Mouse (Mus musculus) right cerebral cortex, postnatal 36 days (tissue): ENCODE results near the gene Apol7b.
"Not testable (repeated sequence)": the region's sequence is repeated elsewhere in the genome, so short reads cannot be mapped to it uniquely, and the experiment has no call there.

Experiments used
- DNase-seq, 2 experiments: peaks; one replicate each; pipeline ENCODE4 v3.0.0; 2022; ENCODE audit warnings: low spot score in 2 of 2, mixed read lengths in 1 of 2

Gene Apol7b

DNA sequence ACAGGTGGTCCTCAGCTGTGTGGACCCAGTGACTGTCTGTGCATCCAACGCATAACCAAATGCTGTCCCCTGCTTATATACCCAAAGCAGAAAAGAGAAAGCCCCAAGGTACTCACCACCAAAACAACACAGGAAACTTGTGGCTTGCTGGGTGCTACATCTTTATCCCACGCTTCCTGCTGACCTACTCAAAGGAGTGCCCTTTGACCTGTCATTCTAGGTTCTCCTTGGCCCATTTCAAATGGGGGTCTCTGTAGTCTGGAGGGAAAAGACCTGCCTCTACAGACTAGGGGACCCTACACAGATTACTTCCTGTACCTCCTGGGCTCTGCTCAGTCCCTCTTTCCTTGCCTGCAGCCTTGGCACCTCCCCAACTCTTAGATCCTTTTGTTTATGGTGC lies at the start of gene Apol7b:
Apol7b (minus strand) TSS at position 101 of the 400 bp plus-strand sequence.
- DNase-seq: not testable (repeated sequence)

DNA sequence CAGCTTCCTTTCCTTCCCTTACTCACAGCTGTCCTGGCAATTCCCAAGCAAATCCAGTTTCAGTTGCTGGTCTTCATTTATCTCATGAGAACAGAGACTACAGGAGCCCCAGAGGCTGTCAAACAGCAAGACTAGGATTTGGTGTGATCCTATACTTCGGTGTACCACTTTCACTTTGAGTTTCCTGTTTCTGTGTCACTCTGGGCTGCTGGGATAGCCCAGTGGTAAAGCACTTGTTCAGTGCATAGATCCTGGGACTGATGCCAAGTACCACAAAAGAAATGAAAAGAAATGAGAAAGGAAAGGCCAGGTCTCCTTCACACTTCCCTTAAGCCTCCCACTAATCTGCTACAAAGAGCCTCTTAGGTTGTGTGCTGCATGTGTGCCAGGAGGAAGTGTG lies 47.4 kb upstream of the Apol7b start:
- not testable (repeated sequence) for DNase-seq

DNA sequence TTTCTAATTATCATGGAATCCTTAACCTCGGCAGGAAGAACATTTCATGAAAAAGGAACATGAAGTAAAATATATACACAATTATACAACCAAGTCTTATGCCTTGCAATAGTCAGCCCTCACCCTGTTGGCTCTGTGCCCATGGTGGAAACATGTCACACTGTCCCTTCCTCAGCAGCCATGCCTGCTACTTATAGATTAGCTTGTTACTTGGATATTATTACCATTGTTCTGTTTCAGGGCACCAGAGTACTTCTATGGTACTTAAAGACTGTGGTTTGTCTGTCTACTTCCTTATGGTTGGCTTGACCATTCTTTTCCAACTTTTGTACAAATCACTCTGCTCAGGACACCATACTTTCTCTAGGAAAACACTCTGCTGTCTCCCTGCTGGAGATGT lies 45.9 kb upstream of the Apol7b start:
- not testable (repeated sequence) for DNase-seq

DNA sequence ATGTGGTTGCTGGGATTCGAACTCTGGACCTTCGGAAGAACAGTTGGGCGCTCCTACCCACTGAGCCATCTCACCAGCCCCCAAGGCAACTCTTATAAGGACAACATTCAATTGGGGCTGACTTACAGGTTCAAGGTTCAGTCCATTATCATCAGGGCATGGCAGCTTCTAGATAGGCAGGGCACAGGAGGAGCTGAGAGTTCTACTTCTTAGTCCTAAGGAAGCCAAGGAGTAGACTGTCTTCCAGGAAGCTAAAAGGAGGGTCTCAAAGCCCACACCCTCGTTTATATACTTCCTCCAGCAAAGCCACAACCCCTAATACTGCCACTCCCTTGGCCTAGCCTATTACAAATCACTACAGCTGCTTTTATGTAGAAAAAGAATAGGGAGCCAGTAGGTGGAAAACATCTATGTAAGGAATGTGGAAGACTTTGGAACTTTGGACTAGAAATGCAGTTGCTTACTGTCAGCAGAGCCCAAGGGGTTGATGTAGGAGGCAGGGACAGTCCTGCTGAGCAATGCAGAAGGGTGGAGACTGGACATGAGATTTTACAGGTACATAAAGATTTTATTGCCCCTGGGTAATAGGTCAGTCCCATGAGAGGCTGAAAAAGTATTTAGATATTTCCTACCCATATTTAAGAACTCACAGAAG lies 35.0 kb upstream of the Apol7b start:
- DNase-seq: no peak

DNA sequence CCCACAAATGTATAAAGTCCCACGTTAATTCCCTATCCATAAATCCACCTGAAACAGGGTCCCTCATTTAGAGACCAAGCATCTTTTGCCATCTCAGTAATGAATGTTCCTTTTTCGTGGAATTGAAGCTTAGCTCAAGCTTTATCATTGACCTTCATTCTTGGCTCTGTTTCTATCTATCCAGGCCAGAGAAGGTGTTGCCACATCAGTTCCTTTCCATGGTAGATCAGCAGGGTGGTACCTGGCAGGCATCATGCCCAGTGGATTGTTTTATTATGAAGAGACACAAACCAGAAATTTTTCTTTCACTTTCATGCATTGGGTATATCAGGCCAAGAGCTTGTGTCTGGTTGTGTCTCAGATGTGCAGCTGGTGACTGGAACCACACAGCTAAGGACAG lies 29.4 kb upstream of the Apol7b start, which contains the start of gene Apol10a:
Apol10a (plus strand) TSS at position 355 of the 400 bp plus-strand sequence.
- not testable (repeated sequence) for DNase-seq

DNA sequence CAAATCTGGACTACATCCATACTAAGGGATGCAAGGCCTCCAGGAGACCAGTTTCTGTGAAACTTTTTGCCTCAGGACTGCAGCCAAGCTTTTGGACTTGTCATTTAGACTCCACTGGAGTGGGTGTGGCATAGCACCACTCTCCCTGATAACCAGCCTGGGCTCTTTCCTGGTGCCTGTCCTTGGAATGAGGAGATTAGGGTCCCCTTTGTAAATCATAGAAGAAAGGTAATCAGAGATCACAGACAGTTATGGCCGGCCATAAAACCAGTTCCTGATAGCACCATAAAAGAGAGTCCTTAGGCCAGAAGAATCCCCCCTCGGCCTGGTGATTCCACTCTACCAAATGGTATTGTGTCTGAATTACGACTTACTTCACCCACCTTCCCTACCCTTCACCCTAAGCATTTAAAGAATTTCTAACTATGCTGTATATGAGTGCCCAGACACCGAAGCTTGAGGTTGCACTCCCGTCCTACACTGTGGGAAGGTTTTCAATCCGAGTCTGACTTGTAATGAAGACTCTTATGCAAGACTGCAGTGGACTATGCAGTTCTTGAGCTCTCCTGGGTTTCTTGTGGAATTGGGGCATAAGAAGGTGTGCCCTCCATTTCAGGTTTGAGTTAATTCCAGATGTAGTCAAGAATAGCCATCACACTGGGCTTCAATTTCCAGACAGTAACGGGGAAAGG lies 27.6 kb upstream of the Apol7b start:
- not testable (repeated sequence) for DNase-seq

DNA sequence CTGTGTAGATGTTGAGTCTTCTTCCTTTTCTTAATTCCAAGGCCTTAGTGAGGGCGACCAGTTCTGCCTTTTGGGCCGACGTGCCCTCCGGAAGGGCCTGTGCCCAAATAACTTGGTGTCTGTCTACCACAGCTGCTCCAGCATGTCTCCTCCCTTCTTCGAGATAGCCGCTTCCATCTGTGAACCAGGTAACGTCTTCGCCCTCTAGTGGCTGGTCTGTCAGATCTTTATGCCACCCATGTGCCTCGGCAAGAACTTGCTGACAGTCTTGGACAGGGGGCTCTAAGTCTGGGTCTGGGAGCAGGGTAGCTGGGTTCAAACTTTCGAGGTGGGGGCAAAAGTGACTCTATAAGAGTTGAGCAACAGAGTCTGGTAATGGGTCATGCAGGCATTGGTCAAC lies 2.6 kb upstream of the Apol7b start:
- not testable (repeated sequence) for DNase-seq

DNA sequence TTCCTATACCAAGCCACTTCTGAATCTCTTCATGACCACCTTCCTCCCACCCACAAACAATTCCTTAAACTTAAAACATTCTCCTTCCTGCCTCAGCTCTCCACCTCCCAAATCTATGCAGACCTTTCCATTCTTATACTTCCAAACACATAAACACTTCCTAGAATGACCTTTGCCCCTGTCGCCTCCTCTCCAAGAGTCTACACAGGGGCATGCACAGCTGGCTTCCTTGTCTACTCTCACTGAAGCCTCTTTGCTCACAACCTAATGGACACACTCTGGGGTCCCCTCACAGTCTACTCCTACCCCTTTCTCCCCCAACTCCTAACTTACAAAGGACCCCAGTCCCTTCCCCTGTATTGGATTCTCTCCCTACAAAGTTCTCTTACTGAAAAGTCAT lies 1.6 kb downstream of the Apol7b start:
- DNase-seq: not testable (repeated sequence)

DNA sequence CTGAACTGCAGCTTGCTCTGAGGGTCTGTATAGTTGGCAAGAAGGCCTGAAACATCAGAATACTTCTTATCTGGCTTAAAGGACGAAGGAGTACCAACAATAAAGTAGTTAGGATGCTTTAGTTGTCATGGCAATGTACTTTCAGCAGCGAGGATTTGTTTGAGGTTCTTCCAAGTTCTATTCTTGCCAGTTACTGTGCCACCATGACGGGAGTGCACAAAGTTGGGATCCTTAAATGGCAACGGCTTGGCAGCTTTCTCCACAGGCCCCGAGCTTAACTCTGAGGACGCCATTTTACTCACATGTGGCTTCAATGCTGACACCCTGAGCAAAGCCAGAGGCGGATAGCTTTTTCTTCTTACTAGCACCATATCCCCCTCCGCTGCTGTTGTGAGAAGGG lies 2.5 kb downstream of the Apol7b start:
- peak; percentile 28 to 51 for DNase-seq

DNA sequence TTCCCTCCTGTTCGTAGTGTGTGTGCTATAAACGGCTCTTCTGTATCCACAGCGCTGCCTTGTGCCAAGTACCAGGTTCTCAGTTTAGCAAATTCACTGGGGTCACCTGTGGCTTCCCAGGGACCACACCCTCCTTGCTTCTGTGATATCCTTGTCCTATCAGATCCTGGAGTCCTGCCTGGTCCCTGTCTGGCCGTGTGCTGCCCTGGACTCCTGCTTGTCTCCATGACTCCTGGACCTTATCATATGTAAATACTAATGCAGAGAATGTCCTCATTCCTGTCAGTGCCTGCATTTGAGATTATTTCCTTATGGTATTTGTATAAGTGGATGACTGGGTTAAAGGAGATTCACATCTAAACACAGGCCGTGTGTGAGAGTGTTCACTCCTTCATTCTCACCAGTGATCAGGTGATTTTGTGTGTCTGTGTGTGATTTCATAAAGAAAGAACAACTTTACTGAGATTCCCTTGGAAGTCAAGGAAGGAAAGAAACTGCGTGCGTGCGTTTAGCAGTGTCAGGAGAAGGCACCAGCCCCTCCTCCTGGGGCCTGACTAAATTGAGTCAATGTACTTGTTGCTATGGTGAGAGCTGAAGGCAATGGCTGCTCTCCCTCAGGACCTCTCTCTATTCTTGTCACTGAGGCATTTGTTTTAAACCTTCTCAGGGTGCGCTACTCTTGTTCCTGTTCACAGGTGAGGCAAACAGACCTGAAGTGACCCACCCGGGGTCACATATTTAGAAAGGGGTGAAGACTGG lies 18.4 kb downstream of the Apol7b start:
- DNase-seq: not testable (repeated sequence)

DNA sequence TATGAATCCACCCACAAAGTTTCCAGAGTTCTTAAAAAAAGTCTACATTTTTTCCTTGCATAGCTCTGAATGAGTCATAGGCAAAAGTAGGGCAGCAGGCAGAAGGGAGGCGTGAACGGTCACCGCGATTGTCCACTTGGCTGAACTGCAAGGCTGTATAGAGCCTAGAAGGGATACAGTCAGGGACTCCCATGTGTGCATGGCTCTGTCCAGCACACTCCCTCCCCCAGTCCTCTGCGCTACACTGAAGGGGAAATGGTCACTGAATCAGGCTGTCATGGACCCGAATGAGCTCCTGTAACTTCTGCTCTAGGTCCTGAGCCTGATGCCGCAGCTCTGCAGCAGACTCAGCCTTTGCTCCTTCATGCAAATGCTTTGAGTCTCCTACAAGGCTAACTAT lies 24.4 kb downstream of the Apol7b start:
- DNase-seq: not testable (repeated sequence)

DNA sequence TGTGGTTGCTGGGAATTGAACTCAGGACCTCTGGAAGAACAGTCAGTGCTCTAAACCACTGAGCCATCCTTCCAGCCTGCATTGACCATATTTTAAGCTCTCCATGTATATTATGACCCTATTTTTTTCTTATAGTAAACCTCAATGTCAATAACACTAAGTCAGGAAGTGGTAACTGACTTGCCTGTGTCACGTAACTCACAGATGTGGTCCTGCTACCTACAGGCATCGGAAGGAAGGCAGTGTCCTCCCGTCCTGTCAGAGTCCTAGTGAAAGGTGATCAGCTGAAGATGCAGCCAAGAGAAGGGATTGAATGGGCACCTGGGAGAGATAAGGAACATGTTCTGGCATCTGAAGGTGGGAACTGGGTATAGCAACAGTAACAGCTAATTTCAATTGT lies 27.6 kb downstream of the Apol7b start:
- not testable (repeated sequence) for DNase-seq

DNA sequence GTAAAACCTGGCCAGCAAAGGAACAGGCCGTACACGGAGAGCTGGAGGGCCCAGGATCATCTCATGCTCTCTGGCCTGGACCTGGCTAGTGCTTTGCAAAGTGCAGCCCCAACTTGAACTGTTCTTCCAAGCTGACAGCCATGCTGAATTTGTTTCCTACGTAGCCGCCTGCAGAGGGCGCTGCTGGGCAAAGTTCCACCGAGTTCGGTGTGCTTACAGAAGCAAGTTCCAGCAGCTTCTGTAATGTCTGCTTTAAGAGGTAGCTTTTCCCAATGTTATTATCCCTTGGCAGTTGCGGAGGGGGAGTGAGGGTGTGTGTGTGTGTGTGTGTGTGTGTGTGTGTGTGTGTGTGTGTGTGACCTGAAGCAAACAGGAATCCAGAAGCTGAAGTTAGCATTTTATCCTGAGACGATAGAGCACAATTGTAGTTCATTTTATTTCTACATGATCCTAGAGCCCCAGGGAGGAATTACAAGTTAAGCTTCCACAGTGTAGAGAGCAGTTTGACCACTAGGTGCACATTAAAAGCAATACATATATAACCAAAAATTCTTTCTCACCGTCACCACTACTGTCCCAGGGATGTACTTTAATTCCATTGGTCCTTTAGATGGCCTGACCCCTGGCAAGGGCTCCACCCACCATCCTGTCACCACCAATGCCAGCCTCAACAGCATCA lies 30.5 kb downstream of the Apol7b start:
- not testable (repeated sequence) for DNase-seq

DNA sequence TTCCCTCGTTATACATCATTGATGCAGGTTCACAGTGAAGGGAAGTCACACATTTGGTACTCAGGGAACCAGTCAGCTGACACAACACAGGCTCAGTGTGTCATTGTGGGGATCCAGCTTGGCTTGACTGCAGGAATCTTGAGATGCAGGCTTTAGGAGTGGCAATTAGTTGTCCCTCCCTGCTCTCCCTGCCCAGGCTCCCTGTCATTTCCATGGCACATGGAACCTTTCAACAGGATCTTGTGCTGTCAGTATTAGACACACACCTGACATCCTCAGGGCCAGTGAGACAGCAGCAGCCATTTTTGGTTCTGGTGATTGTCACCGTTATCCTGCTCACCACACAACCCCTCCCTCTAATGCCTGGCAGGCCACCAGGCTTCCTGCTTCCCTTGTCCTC lies 31.6 kb downstream of the Apol7b start:
- DNase-seq: not testable (repeated sequence)

DNA sequence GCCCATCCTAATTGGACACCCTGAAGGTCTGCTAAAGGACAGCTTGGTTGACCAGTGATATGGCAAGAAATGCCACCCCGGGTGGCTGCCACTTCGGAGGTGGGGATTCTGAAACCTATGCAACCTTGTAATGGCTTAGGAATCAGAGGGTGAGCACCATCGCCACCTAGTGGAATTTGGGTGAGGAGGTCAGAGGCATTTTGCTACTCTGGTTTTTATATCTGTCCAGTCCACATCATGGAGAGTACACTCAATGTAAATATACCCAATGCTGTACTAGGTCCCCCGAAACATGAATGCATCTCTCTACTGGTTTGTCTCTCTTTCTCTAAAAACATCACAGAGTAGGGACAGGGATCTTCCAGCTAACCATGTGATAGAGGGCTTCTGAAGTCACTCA lies 34.6 kb downstream of the Apol7b start:
- DNase-seq: not testable (repeated sequence)

DNA sequence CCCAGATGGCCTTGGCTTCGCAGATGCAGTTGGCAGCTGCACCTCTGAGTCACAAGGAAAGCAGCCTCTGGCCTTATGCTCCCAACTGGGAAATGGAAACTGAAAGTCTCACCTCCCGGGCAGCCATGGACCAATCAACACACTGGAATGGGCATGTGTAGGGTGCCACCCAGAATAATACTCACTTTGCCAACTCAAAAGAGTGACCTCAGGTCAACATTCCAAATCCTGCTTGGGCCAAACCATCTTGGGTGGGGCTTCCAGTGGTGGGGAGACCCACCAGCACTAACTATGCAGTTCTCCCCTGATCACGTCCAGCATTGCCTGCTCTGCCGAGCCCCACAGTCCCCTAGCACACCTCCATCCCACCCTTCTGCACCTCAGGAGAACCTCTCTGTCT lies 36.3 kb downstream of the Apol7b start, which contains the start of gene Apol9a:
Apol9a (minus strand) TSS at position 101 of the 400 bp plus-strand sequence.
- not testable (repeated sequence) for DNase-seq

DNA sequence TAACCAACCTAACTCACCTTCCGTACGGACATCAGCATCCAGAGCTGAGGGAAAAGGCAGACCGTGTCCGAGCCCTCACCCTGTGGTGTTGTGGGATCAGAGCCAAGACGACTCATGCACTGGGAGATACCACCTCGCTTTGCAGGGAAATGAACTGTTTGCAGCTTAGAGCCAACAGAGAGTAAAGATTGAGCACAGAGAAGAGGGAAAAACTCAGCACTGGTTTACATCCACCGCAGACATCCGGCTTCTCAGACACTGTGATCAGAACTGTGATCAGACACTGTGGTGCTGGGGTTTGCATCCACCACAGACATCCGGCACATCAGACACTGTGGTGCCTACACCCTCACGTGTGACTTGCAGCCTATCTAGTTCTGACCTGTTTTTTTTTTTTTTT lies 40.9 kb downstream of the Apol7b start:
- DNase-seq: not testable (repeated sequence)

DNA sequence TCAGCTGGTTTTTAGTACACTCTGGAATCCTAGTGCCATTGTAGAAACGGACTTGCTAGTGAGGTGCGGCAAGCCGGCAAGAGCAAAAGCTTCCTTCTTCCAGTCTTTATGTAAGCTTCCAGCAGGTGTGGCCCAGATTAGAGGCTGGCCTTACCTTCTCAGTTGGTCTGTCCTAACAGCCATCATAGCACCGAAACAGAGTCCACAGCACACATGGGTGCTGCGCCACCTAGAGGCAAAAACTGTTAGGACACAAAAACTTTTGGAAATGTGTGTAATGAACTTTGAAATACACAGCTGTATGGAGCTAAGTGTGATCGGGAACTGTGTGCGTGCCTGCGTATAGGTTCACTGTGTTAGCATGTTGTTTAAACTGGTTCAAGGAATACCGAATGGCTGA lies 48.3 kb downstream of the Apol7b start, which contains the start of gene Apol7a:
Apol7a (minus strand) TSS at position 84 of the 400 bp plus-strand sequence.
- DNase-seq: not testable (repeated sequence)

DNA sequence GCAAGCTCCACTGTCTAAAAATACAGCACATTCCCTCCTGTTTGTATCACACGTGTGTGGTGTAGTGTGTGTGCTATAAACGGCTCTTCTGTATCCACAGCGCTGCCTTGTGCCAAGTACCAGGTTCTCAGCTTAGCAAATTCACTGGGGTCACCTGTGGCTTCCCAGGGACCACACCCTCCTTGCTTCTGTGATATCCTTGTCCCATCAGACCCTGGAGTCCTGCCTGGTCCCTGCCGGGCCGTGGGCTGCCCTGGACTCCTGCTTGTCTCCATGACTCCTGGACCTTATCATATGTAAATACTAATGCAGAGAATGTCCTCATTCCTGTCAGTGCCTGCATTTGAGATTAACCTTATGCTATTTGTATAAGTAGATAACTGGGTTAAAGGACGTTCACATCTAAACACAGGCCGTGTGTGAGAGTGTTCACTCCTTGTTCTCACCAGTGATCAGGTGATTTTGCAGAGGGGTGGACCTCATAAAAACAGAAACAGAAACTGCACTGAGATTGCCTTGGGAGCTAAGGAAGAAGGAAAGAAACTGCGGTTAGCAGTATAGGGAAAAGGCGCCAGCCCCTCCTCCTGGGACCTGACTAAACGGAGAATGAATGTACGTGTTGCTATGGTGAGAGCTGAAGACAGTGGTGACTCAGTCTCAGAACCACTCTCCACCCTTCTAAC lies 49.7 kb downstream of the Apol7b start:
- peak; percentile 18 to 22 for DNase-seq

DNA sequence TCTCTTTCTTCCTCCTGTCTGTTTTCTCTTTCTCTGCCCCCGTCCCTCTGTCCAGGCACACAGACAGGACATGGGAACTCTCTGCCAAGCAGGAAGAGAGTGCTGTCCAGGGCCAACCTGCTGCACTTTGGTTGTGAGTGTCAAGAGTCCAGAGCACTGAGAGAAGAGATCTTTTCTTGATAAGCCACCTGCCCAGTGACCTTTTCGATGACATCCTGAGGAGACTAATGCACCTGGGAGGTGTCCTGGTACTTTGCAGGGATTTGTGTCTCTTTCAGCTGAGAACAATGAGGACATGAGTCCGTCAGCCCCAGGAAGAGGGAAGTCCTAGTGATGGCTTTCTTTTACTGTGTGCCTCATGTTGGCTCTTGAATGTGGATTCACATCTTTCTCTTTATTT lies 53.5 kb downstream of the Apol7b start:
- not testable (repeated sequence) for DNase-seq

DNA sequence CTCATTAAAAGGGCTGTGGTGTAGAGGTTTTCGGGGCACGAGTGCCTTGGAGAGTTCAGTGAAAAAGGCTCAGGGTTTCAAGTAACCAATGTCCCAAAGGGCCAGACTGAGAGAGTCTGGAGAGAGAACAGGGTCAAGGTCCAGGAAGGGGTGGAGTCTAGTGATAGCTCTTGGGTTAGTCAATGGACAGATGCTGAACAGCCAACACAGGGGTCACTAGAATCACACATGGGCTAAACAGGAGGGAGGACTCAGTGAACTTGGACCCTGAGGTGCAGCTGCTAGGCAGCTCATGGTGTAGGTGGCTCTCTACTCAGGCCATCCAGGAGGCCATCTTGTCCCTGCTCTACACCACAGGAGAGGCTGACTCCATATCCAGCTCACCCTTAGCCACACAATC lies 59.8 kb downstream of the Apol7b start:
- no peak for DNase-seq
